Mouse (Mus musculus): Measurements from ENCODE around the gene Poll. TPM values are rescaled to one million over a fixed set of nuclear protein-coding genes. Genes with fewer than 3 reads are reported as not detected.

Poll gene
- 9.9 and 12.1 TPM in 2 replicates for total RNA-seq (2014; rRNA removed)
- polyA plus RNA-seq (2015; fragmentation: Nextera tagmentation; extraction: Ambion mirVana) = 8.9 and 10.4 TPM in 2 replicates

DNA sequence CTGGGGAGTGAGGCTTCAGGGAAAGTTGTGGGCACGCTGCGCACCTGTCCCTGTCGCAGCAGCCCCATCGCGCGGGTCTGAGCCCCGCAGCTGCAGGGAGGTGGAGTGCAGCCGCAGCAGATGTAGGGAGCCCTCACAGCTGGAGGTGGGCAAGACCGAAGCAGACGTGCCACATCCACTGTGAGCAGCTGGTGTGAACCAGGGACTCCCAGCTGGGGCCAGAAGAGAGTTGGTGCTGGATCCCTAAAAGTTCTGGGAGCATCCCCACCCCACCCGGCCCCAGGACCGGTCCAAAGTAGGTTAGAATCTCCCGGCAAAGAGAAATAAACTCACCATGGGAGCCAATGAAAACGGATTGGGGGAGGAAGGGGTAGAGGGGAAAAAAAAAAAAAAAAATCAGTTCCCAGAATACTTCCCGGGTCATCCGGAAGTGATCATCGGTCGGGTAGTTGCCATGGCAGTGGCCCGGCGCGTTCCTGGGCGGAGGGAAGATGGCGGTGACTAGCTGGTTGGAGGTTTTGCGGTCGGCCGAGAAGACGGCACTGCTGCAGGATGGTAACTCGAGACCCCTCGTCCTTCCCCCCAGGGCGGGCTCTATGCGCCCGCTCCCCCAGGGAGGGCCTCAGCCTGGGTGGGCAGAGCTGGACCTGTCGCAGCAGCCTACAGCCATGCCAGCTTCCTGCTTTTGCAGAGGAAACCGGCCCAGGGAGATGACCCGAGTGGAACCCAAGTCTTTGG lies at the start of gene Poll, which contains the start of gene Gm17018:
TSS of gene Poll (minus strand) at position 379 of the 738 bp plus-strand sequence.
TSS of gene Gm17018 (plus strand) at position 463 of the 738 bp plus-strand sequence.
- no peak within 1 kb of the TSS for H3K27ac ChIP-seq (ENCODE audit: low read depth, low read length)

DNA sequence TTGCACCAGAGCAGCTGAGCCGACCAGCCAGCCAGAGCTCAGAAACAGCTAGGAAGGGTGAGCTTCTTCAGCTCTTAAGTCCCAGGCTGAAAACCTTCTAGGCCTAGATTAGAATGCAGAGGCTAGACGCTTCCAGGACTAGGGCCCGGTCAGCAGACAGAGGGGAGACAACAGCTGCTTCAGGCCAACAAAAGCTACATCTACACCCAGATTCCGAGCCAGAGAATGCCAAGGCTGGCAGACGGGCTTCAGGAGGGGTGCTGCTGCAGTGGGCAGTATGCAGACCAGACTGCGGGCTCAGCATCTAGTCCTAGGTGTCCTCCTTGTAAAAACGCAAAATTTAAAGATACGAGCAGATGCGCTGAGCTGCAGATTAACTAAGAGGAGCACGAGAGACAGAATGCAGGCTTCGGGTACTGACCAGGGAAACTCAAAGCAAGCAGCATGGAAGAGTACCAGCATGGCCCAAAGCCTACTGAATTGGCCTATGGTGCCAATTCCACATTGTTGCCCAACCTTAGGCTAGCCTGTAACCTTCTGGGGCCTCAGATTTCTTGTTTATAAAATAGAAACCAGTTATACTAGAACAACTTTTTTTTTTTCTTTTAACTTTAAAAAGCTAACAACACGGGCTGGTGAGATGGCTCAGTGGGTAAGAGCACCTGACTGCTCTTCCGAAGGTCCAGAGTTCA lies 48.5 kb upstream of the Poll start:
- ATAC-seq (ENCODE audit: low FRiP score) (no peak), DNase-seq (ENCODE audit: low spot score) (peak; percentile 6)
- H3K27ac ChIP-seq (ENCODE audit: low read depth, low read length) = no peak overlapping the region
- H3K4me3 ChIP-seq (ENCODE audit: low read depth, low read length) = no peak overlapping the region
- WGBS = 79% methylated on average over 13 of the region's 13 CpGs
- no peak for TF ChIP-seq CTCF (IDR thresholded peaks at IDR 0.05)
- H3K9ac ChIP-seq (replicated peaks; ENCODE audit: low read length, poor library complexity, severe bottlenecking) = no peak overlapping the region
- no peaks in the 10 kb centered on the region for H3K9me3 ChIP-seq (ENCODE audit: low read length)
- H3K4me1 ChIP-seq (ENCODE audit: insufficient read depth, low read length) = no peaks in the 10 kb centered on the region
- H3K36me3 ChIP-seq (ENCODE audit: insufficient read depth, low read length) = peaks cover 3% of the 10 kb centered on the region
- no peaks in the 10 kb centered on the region for H3K27me3 ChIP-seq (ENCODE audit: insufficient read depth, low read length)
- H3K4me2 ChIP-seq (ENCODE audit: low read depth, low read length, poor library complexity, severe bottlenecking) = no peak overlapping the region

More for the DNA sequence above, at the start of gene Poll, which contains the start of gene Gm17018:
- Histone ChIP-seq H3K4me2 (ENCODE audit: low read depth, low read length, poor library complexity, severe bottlenecking) (peak within 1 kb of the TSS; percentile 98), H3K4me3 (ENCODE audit: low read depth, low read length) (peak within 1 kb of the TSS; percentile 65), H3K9me3 (ENCODE audit: low read length) (no peaks in the 10 kb centered on the region), H3K27me3 (ENCODE audit: insufficient read depth, low read length) (0 out of 2 replicates have a peak, but pooled peaks cover 4% of the 10 kb centered on the region), H3K9ac (replicated peaks; ENCODE audit: low read length, poor library complexity, severe bottlenecking) (peak within 1 kb of the TSS; percentile 68), H3K36me3 (ENCODE audit: insufficient read depth, low read length) (no peaks in the 10 kb centered on the region), H3K4me1 (ENCODE audit: insufficient read depth, low read length) (no peaks in the 10 kb centered on the region; the same call in 1 of the 2 replicates)
- DNase-seq (ENCODE audit: low spot score) (peak; percentile 88), ATAC-seq (ENCODE audit: low FRiP score) (peak; percentile 89)
- TF ChIP-seq CTCF (IDR thresholded peaks at IDR 0.05) = no peak
- WGBS = under 1% methylated on average over 35 of the region's 35 CpGs

- no peaks in the 10 kb centered on the region for H3K4me1 ChIP-seq (ENCODE audit: insufficient read depth, low read length)
- no peaks in the 10 kb centered on the region for H3K27me3 ChIP-seq (ENCODE audit: insufficient read depth, low read length)
- 25% methylated on average over 7 of the region's 7 CpGs for WGBS
- H3K9ac ChIP-seq (replicated peaks; ENCODE audit: low read length, poor library complexity, severe bottlenecking) = no peak overlapping the region
- H3K4me3 ChIP-seq (ENCODE audit: low read depth, low read length) = no peak overlapping the region
- no peak overlapping the region for H3K4me2 ChIP-seq (ENCODE audit: low read depth, low read length, poor library complexity, severe bottlenecking)
- no peak for ATAC-seq (ENCODE audit: low FRiP score)
- TF ChIP-seq CTCF (IDR thresholded peaks at IDR 0.05) = no peak
- no peaks in the 10 kb centered on the region for H3K9me3 ChIP-seq (ENCODE audit: low read length)
- peak; percentile 26 for DNase-seq (ENCODE audit: low spot score)
- H3K27ac ChIP-seq (ENCODE audit: low read depth, low read length) = no peak overlapping the region
- H3K36me3 ChIP-seq (ENCODE audit: insufficient read depth, low read length) = peaks cover 3% of the 10 kb centered on the region
These were observed 47.1 kb upstream of the Poll start for GRCm38 (mm10) chr19:45607479-45607878.

DNA sequence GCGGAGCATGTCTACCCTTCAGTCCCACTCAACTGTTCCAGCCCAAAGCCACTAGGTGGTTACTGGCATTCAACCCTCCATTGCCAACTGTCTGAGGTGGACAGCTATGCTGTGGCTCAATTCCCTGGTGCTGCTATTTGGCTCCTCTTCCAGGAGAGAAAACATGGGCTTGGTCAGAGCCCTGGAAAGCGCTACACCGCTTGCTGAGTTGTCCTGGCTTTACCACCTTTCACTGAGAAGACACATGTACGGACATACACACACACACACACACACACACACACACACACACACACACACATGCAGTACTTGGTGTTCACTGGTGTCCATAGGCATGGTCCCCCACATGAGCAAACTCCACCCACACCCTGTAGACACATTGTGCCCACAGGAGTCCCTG lies 46.4 kb upstream of the Poll start:
- no peak overlapping the region for H3K4me3 ChIP-seq (ENCODE audit: low read depth, low read length)
- no peak for DNase-seq (ENCODE audit: low spot score)
- no peak overlapping the region for H3K4me2 ChIP-seq (ENCODE audit: low read depth, low read length, poor library complexity, severe bottlenecking)
- H3K4me1 ChIP-seq (ENCODE audit: insufficient read depth, low read length) = no peaks in the 10 kb centered on the region
- no peak overlapping the region for H3K27ac ChIP-seq (ENCODE audit: low read depth, low read length)
- ATAC-seq (ENCODE audit: low FRiP score) = no peak
- 86% methylated on average over 4 of the region's 4 CpGs for WGBS
- no peaks in the 10 kb centered on the region for H3K27me3 ChIP-seq (ENCODE audit: insufficient read depth, low read length)
- H3K36me3 ChIP-seq (ENCODE audit: insufficient read depth, low read length) = peaks cover 8% of the 10 kb centered on the region
- H3K9ac ChIP-seq (replicated peaks; ENCODE audit: low read length, poor library complexity, severe bottlenecking) = no peak overlapping the region
- H3K9me3 ChIP-seq (ENCODE audit: low read length) = no peaks in the 10 kb centered on the region
- no peak for TF ChIP-seq CTCF (IDR thresholded peaks at IDR 0.05)

- 90% methylated on average over 5 of the region's 5 CpGs for WGBS
- DNase-seq (ENCODE audit: low spot score) = no peak
- Histone ChIP-seq H3K4me2 (ENCODE audit: low read depth, low read length, poor library complexity, severe bottlenecking) (no peak overlapping the region), H3K9ac (replicated peaks; ENCODE audit: low read length, poor library complexity, severe bottlenecking) (no peak overlapping the region), H3K9me3 (ENCODE audit: low read length) (no peaks in the 10 kb centered on the region), H3K4me1 (ENCODE audit: insufficient read depth, low read length) (no peaks in the 10 kb centered on the region), H3K27me3 (ENCODE audit: insufficient read depth, low read length) (no peaks in the 10 kb centered on the region), H3K4me3 (ENCODE audit: low read depth, low read length) (no peak overlapping the region), H3K36me3 (ENCODE audit: insufficient read depth, low read length) (peaks cover 8% of the 10 kb centered on the region), H3K27ac (ENCODE audit: low read depth, low read length) (no peak overlapping the region)
- no peak for ATAC-seq (ENCODE audit: low FRiP score)
- TF ChIP-seq CTCF (IDR thresholded peaks at IDR 0.05) = no peak
These were observed 42.3 kb upstream of the Poll start for GRCm38 (mm10) chr19:45602606-45603005.

DNA sequence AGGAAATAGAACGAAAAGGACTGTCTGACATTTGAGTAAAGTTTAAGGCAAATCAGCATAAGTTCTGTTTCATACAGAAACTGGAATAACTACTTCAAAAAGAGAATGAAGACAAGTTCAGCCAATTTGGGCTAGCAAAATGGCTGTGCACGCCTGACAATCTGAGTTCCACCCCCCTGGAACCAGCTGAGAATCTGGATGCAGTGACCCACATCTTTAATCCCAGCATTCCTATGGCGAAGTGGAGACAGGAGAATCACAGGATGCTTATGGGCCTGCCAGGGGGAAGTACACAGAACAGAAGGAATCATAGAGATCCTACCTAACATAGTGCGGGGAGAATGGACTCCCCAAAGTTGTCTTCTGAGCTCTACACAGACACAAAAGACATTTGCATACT lies 36.8 kb upstream of the Poll start:
- 60% methylated on average over 4 of the region's 4 CpGs for WGBS
- no peak for DNase-seq (ENCODE audit: low spot score)
- no peak for TF ChIP-seq CTCF (IDR thresholded peaks at IDR 0.05)
- Histone ChIP-seq H3K27ac (ENCODE audit: low read depth, low read length) (no peak overlapping the region), H3K9me3 (ENCODE audit: low read length) (no peaks in the 10 kb centered on the region), H3K4me2 (ENCODE audit: low read depth, low read length, poor library complexity, severe bottlenecking) (no peak overlapping the region), H3K4me1 (ENCODE audit: insufficient read depth, low read length) (no peaks in the 10 kb centered on the region), H3K36me3 (ENCODE audit: insufficient read depth, low read length) (peaks cover 8% of the 10 kb centered on the region), H3K27me3 (ENCODE audit: insufficient read depth, low read length) (no peaks in the 10 kb centered on the region), H3K9ac (replicated peaks; ENCODE audit: low read length, poor library complexity, severe bottlenecking) (no peak overlapping the region), H3K4me3 (ENCODE audit: low read depth, low read length) (no peak overlapping the region)
- no peak for ATAC-seq (ENCODE audit: low FRiP score)

Data from midbrain, postnatal 0 days (tissue).